Mouse (Mus musculus) limb, embryonic 13.5 days (tissue): ENCODE measurements around the gene Cebpa. TPM values are rescaled to one million over a fixed set of nuclear protein-coding genes. Genes with fewer than 3 reads are reported as not detected.

ENCODE experiments used
- ATAC-seq: fragments of 200-750 bp; cut with Nextera tagmentation; 2 replicates; pipeline ENCODE4 v1.8.0; 2017; ENCODE audit warnings: low read depth, moderate number of reproducible peaks, moderate TSS enrichment; ENCODE audit not compliant: low FRiP score
- H3K27ac ChIP-seq: fragments of 300-500 bp; sonication (generic); 2 replicates; pipeline ENCODE4 v1.5.1; 2015; ENCODE audit warnings: inconsistent platforms, mild to moderate bottlenecking, moderate library complexity
- H3K27me3 ChIP-seq: fragments of 300-500 bp; sonication (generic); 2 replicates; pipeline ENCODE4 v1.6.1; 2015; ENCODE audit warnings: mild to moderate bottlenecking, inconsistent platforms
- H3K36me3 ChIP-seq: fragments of 300-500 bp; sonication (generic); 2 replicates; pipeline ENCODE4 v1.6.1; 2015; ENCODE audit warnings: inconsistent platforms, mild to moderate bottlenecking, moderate library complexity
- H3K4me1 ChIP-seq: fragments of 300-500 bp; sonication (generic); 2 replicates; pipeline ENCODE4 v1.6.1; 2015; ENCODE audit warnings: inconsistent platforms
- H3K4me2 ChIP-seq: fragments of 300-500 bp; sonication (generic); replicated peaks from 2 replicates; pipeline ENCODE4 v1.6.1; 2015; ENCODE audit warnings: inconsistent platforms, mild to moderate bottlenecking, moderate library complexity
- H3K4me3 ChIP-seq: fragments of 300-500 bp; sonication (generic); 2 replicates; pipeline ENCODE4 v1.5.1; 2015; ENCODE audit warnings: moderate library complexity, mild to moderate bottlenecking, inconsistent platforms
- H3K9ac ChIP-seq: fragments of 300-500 bp; sonication (generic); 2 replicates; pipeline ENCODE4 v1.6.1; 2015; ENCODE audit warnings: mild to moderate bottlenecking, inconsistent platforms
- H3K9me3 ChIP-seq: fragments of 300-500 bp; sonication (generic); 2 replicates; pipeline ENCODE4 v1.6.1; 2016; ENCODE audit warnings: inconsistent platforms
- WGBS: fragments of 180-500 bp; shearing (Covaris S2); methylation state at CpG from one replicate; pipeline ENCODE4 v1.1.7; 2015; 5-methylcytosine and 5-hydroxymethylcytosine counted together
- polyA plus RNA-seq: library from polyadenylated mRNA; unstranded; fragments of >200 nt; fragmentation: Nextera tagmentation; extraction: Ambion mirVana; gene quantifications from 2 replicates; pipeline ENCODE4 v1.2.1, GENCODE M21; 2015

Cebpa gene
- polyA plus RNA-seq, 1 experiment from 2014 or later: 2.2 TPM

GRCm38 (mm10) chr7:35134621-35135020 lies 15.5 kb downstream of the Cebpa start:
- H3K4me3 ChIP-seq: no peak overlapping the region
- ATAC-seq: no peak
- H3K27me3 ChIP-seq: peaks cover 14% of the 10 kb centered on the region; the same call in 1 of the 2 replicates
- no peak overlapping the region for H3K27ac ChIP-seq
- no peaks in the 10 kb centered on the region for H3K36me3 ChIP-seq
- no peak overlapping the region for H3K4me2 ChIP-seq
- H3K9ac ChIP-seq: no peak overlapping the region
- H3K9me3 ChIP-seq: peaks cover 4% of the 10 kb centered on the region; the same call in 1 of the 2 replicates
- 27% methylated on average over 5 of the region's 5 CpGs for WGBS
- peaks cover 4% of the 10 kb centered on the region; the same call in 1 of the 2 replicates for H3K4me1 ChIP-seq

- no peak overlapping the region for H3K9ac ChIP-seq
- H3K9me3 ChIP-seq: no peaks in the 10 kb centered on the region
- H3K36me3 ChIP-seq: no peaks in the 10 kb centered on the region
- H3K27ac ChIP-seq: no peak overlapping the region
- H3K4me1 ChIP-seq: peaks cover 18% of the 10 kb centered on the region
- 82% methylated on average over 1 of the region's 1 CpGs for WGBS
- no peak overlapping the region for H3K4me2 ChIP-seq
- H3K27me3 ChIP-seq: peaks cover 11% of the 10 kb centered on the region; the same call in 1 of the 2 replicates
- H3K4me3 ChIP-seq: no peak overlapping the region
- no peak for ATAC-seq
These were observed 18.4 kb downstream of the Cebpa start for GRCm38 (mm10) chr7:35137524-35137923.

GRCm38 (mm10) chr7:35138481-35138880 lies 19.4 kb downstream of the Cebpa start:
- Histone ChIP-seq H3K27ac (no peak overlapping the region), H3K27me3 (peaks cover 11% of the 10 kb centered on the region; the same call in 1 of the 2 replicates), H3K9ac (no peak overlapping the region), H3K9me3 (no peaks in the 10 kb centered on the region), H3K4me2 (no peak overlapping the region), H3K4me1 (peaks cover 21% of the 10 kb centered on the region), H3K36me3 (no peaks in the 10 kb centered on the region), H3K4me3 (no peak overlapping the region)
- 58% methylated on average over 4 of the region's 4 CpGs for WGBS
- ATAC-seq: no peak

GRCm38 (mm10) chr7:35139880-35140279 lies 20.8 kb downstream of the Cebpa start:
- no peaks in the 10 kb centered on the region for H3K36me3 ChIP-seq
- 88% methylated on average over 5 of the region's 5 CpGs for WGBS
- no peak overlapping the region for H3K9ac ChIP-seq
- no peak overlapping the region for H3K27ac ChIP-seq
- ATAC-seq: no peak
- no peak overlapping the region for H3K4me3 ChIP-seq
- peaks cover 21% of the 10 kb centered on the region for H3K4me1 ChIP-seq
- H3K27me3 ChIP-seq: peaks cover 6% of the 10 kb centered on the region; the same call in 1 of the 2 replicates
- no peak overlapping the region for H3K4me2 ChIP-seq
- no peaks in the 10 kb centered on the region for H3K9me3 ChIP-seq

GRCm38 (mm10) chr7:35141519-35141918 lies 22.4 kb downstream of the Cebpa start:
- Histone ChIP-seq H3K9me3 (no peaks in the 10 kb centered on the region), H3K4me3 (no peak overlapping the region), H3K36me3 (no peaks in the 10 kb centered on the region), H3K4me1 (peaks cover 25% of the 10 kb centered on the region), H3K4me2 (no peak overlapping the region), H3K27me3 (no peaks in the 10 kb centered on the region), H3K9ac (no peak overlapping the region), H3K27ac (no peak overlapping the region)
- WGBS: 56% methylated on average over 5 of the region's 5 CpGs
- no peak for ATAC-seq

- Histone ChIP-seq H3K9ac (no peak overlapping the region), H3K4me3 (no peak overlapping the region), H3K4me1 (peaks cover 25% of the 10 kb centered on the region), H3K4me2 (no peak overlapping the region), H3K27ac (no peak overlapping the region; the same call in 1 of the 2 replicates), H3K36me3 (no peaks in the 10 kb centered on the region), H3K27me3 (no peaks in the 10 kb centered on the region), H3K9me3 (no peaks in the 10 kb centered on the region)
- WGBS: 55% methylated on average over 8 of the region's 8 CpGs
- ATAC-seq: no peak
These were observed 23.4 kb downstream of the Cebpa start for GRCm38 (mm10) chr7:35142522-35142921.

- no peaks in the 10 kb centered on the region for H3K9me3 ChIP-seq
- H3K36me3 ChIP-seq: no peaks in the 10 kb centered on the region
- no peak overlapping the region for H3K27ac ChIP-seq
- H3K4me2 ChIP-seq: no peak overlapping the region
- no peak overlapping the region for H3K4me3 ChIP-seq
- no peak for ATAC-seq
- 75% methylated on average over 6 of the region's 6 CpGs for WGBS
- peaks cover 22% of the 10 kb centered on the region for H3K4me1 ChIP-seq
- no peak overlapping the region for H3K9ac ChIP-seq
- H3K27me3 ChIP-seq: no peaks in the 10 kb centered on the region
These were observed 24.9 kb downstream of the Cebpa start for GRCm38 (mm10) chr7:35143864-35144618.

GRCm38 (mm10) chr7:35145068-35145467 lies 26.0 kb downstream of the Cebpa start:
- Histone ChIP-seq H3K36me3 (no peaks in the 10 kb centered on the region), H3K9me3 (no peaks in the 10 kb centered on the region), H3K4me1 (peaks cover 31% of the 10 kb centered on the region), H3K4me3 (no peak overlapping the region), H3K4me2 (no peak overlapping the region), H3K27ac (no peak overlapping the region), H3K9ac (no peak overlapping the region), H3K27me3 (no peaks in the 10 kb centered on the region)
- 82% methylated on average over 9 of the region's 9 CpGs for WGBS
- ATAC-seq: no peak

- Histone ChIP-seq H3K9me3 (no peaks in the 10 kb centered on the region), H3K27me3 (no peaks in the 10 kb centered on the region), H3K4me2 (no peak overlapping the region), H3K9ac (no peak overlapping the region), H3K4me3 (no peak overlapping the region), H3K27ac (no peak overlapping the region; the same call in 1 of the 2 replicates), H3K36me3 (no peaks in the 10 kb centered on the region), H3K4me1 (peaks cover 25% of the 10 kb centered on the region)
- no peak for ATAC-seq
- 66% methylated on average over 10 of the region's 10 CpGs for WGBS
These were observed 27.2 kb downstream of the Cebpa start for GRCm38 (mm10) chr7:35146269-35146668.

- H3K4me3 ChIP-seq: no peak overlapping the region
- H3K36me3 ChIP-seq: no peaks in the 10 kb centered on the region
- 43% methylated on average over 15 of the region's 15 CpGs for WGBS
- peaks cover 25% of the 10 kb centered on the region for H3K4me1 ChIP-seq
- no peak overlapping the region for H3K27ac ChIP-seq
- no peak for ATAC-seq
- H3K9ac ChIP-seq: no peak overlapping the region
- H3K9me3 ChIP-seq: no peaks in the 10 kb centered on the region
- no peak overlapping the region for H3K4me2 ChIP-seq
- no peaks in the 10 kb centered on the region for H3K27me3 ChIP-seq
These were observed 30.7 kb downstream of the Cebpa start for GRCm38 (mm10) chr7:35149616-35150433.

- Histone ChIP-seq H3K4me1 (peaks cover 20% of the 10 kb centered on the region), H3K4me2 (no peak overlapping the region), H3K9ac (no peak overlapping the region), H3K9me3 (no peaks in the 10 kb centered on the region), H3K27ac (no peak overlapping the region), H3K36me3 (no peaks in the 10 kb centered on the region), H3K27me3 (peaks cover 2% of the 10 kb centered on the region; the same call in 1 of the 2 replicates), H3K4me3 (no peak overlapping the region)
- ATAC-seq: no peak
- WGBS: 71% methylated on average over 5 of the region's 5 CpGs
These were observed 31.8 kb downstream of the Cebpa start for GRCm38 (mm10) chr7:35150860-35151259.

GRCm38 (mm10) chr7:35154449-35154848 lies 35.4 kb downstream of the Cebpa start:
- Histone ChIP-seq H3K4me3 (no peak overlapping the region), H3K27ac (no peak overlapping the region), H3K9ac (no peak overlapping the region), H3K36me3 (no peaks in the 10 kb centered on the region), H3K27me3 (peaks cover 11% of the 10 kb centered on the region; the same call in 1 of the 2 replicates), H3K4me1 (peaks cover 16% of the 10 kb centered on the region), H3K9me3 (no peaks in the 10 kb centered on the region), H3K4me2 (no peak overlapping the region)
- ATAC-seq: no peak
- 80% methylated on average over 12 of the region's 12 CpGs for WGBS
